Mouse (Mus musculus): Measurements from ENCODE around the gene Mia.
A peak's percentile ranks its signal among the peaks of the same experiment; 100 is the strongest.

The Mia gene

GRCm38 (mm10) chr7:27185986-27186385 lies 5.0 kb upstream of the Mia start:
- no peak for DNase-seq (ENCODE audit: low spot score in 2 of 2)

GRCm38 (mm10) chr7:27184964-27185363 lies 4.0 kb upstream of the Mia start:
- peak in 1 of 2 experiments; percentile 33 for DNase-seq (ENCODE audit: low spot score in 2 of 2)

GRCm38 (mm10) chr7:27182498-27182897 lies 1.5 kb upstream of the Mia start:
- no peak for DNase-seq (ENCODE audit: low spot score in 2 of 2)

DNA sequence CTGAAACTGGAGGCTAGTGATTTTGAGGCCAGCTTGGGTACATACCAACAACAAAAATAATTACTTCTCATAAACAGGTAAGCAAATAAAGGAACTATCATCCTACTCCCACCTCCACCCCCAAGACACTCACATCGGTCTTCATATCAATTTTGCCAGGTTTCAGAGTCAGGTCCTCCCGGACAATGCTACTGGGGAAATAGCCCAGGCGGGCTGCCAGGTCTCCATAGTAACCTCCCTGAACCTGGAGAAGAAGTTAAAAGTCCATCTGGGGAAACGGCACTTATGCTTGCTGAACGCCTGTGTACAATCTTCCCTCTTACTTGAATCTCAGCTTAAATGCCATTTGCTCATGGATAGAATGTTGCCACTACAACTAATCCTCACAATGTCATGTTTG lies 921 bp downstream of the Mia start:
- peak in 1 of 2 experiments; percentile 51 for DNase-seq (ENCODE audit: low spot score in 2 of 2)

DNA sequence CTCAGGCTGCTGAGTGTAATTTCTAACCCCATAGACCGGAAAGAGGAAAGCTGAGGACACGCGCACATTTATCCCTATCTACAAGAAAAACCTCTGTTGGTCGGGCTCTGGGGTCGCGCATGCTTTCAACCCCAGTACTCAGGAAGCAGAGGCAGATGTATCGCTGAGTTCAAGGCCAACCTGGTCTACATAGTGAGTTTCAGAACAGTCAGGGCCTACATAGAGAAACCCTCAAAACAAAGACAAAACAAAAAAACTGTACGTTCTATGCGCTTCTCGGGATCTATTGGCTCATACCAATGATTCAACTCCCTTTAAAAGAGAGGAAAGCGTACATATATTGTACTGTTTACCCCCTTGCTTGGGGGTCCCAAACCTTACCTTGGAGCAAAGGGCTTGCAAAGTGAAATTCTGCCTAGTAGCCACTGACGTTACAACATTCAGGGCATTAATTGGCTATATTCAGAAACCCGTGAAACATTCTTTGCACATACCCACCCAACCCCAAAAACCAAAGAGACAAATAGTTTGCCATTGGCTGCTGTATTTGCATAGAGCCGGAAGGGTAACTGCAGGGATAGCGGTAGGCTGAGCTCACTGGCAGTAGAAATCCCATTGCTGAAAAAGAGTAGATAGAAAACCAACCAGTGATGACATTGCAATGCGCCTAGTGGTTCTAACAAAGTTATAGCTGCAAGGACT lies 1.6 kb downstream of the Mia start:
- no peak for DNase-seq (ENCODE audit: low spot score in 2 of 2)

- DNase-seq (ENCODE audit: low spot score in 2 of 2) = peak; percentile 99
These were observed 2.4 kb downstream of the Mia start, which contains the start of gene Rab4b for GRCm38 (mm10) chr7:27178324-27179216. Gene Rab4b, minus strand, starts transcription at chr7:27178896.

DNA sequence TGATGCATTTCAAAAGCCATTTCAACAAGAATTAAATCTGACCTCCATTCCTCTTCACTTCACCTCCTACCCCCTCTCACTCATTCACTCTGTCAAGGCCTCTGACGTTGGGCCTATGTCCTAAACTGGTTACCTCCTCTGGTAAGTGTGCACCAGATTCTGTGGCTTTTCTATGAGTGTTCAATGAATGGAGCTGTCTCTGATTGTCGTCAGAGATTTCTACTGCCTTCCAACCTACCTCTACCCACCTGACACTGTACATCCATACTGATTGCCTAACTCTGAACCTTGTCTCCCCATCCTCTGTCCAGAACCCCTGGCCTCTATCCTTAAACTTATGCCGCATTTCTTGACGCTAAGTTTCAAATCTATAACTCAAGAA lies 3.0 kb downstream of the Mia start:
- DNase-seq (ENCODE audit: low spot score in 2 of 2) = no peak

DNA sequence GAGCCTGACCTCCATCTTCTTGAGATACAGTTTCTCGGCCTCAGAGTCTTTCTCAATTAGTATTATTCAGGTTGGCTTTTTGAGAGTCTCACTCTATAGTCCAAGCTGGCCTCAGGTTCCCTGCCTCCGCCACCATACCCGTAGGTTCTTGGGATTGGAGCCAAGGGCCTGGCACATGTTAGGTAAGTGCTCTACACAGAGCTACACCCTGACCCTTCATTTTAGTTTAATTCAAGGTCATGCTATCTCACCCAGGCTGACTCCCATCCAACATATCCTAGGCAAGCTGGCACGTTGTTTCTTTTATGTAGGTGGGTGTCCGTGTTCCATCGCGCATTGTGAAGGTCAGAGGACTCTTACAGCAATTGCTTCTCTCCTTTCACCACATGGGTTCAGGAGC lies 6.1 kb downstream of the Mia start:
- no peak for DNase-seq (ENCODE audit: low spot score in 2 of 2)

GRCm38 (mm10) chr7:27174496-27174895 lies 6.5 kb downstream of the Mia start:
- no peak for DNase-seq (ENCODE audit: low spot score in 2 of 2)

GRCm38 (mm10) chr7:27170981-27171380 lies 10.0 kb downstream of the Mia start:
- DNase-seq (ENCODE audit: low spot score in 2 of 2) = no peak

DNA sequence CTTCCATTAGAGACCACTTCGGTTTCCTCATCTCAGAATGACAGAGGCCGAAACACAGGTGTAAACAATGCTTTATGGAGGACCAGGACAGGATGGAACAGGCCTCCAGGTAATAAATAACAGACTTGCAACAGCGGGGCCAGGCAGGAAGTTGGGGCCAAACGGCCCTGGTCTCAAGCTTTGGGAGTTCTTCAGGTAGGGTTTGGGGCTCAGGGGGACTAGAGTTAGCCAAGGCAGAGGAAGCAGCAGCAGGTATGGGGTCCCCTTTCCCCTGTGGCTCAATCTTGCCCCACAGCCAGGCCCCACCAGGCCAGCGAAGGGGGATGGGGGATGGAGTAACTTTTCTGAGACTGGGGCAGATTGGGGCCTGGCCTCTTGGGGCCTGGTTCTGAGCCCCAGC lies 12.6 kb downstream of the Mia start:
- no peak for DNase-seq (ENCODE audit: low spot score in 2 of 2)

DNA sequence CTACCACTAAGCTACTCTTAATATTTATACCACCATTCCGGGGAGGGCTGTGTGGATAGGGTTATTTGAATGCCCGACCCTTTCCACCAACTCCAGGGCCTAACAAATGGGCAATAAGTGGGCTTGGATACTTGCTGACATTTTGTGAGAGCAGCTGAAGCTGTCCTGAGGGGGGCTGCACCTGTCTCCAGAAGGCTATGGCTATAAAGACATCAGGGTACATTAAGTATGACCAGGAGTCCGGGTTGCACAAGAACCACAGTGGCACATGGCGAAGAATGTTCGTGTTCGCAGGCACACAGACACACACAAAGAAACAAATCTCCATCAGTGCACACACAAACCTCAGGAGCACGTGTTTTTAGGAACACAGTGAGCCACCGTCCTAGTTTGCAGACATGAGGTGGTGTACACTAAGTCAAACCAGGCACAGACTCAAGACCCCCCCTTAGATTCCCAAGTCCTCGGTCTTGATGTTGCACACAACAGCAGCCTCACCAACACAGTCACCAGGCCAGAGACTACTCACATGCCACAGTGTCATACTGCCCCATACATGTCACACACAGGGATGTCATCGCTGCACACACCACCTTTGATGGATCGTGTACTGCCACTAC lies 13.4 kb downstream of the Mia start:
- no peak for DNase-seq (ENCODE audit: low spot score in 2 of 2)

GRCm38 (mm10) chr7:27166614-27167474 lies 14.1 kb downstream of the Mia start, which contains the start of gene Egln2:
Gene Egln2, minus strand, starts transcription at chr7:27166802.
- peak; percentile 95 to 99 for DNase-seq (ENCODE audit: low spot score in 2 of 2)

DNA sequence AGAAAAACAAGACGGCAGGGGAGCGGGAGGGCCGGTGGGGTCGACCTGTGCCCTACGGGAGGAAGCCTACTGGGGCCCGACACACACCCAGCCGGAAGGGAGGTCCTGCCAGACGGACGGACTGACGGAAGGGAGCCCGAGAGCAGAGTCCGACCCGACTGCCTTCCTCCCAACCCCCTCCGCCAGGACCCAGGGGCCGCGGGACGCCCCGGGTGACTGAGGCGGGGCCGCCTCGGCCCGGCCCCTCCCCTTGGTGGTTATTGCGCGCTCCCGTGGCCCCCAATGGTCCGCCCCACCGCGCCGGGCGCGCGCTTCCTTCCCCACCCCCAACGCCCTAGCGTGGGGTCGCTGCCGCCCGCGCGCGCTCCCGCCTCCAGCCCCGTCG lies 14.7 kb downstream of the Mia start:
- peak; percentile 82 to 91 for DNase-seq (ENCODE audit: low spot score in 2 of 2)

GRCm38 (mm10) chr7:27165696-27166095 lies 15.3 kb downstream of the Mia start:
- DNase-seq (ENCODE audit: low spot score in 2 of 2) = no peak

DNA sequence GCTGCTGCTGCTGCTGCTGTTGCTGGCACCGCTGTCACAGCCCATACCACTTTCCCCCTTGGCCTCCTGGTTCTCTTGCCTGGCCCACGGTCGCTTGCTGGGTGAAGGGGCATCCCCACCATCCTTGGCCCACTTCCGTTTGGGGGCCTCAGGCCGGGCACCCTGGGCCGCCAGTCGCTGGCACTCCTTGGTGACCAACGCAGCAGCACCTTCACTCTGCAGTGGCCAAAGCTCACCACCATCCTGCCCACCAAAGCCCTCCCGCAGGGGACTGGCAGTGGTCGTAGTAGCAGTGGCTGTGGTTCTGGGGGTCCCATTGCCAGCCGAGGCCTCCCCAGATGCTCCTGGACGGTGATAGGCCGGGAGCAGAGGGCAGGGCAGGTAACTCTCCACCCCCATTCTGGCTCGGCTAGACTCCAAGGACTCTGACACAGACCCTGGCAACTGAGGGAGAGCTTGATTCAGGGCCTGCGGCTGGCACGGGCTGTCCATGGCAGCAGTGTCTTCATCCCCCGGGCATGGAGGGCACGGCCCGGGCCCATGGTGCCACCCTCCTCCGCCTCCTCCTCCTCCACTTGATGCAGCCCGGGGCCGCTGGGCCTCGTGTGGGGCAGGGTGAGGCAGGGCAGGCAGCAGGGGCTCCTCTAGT lies 15.8 kb downstream of the Mia start:
- peak in 1 of 2 experiments; percentile 68 for DNase-seq (ENCODE audit: low spot score in 2 of 2)

GRCm38 (mm10) chr7:27164112-27164947 lies 16.6 kb downstream of the Mia start:
- DNase-seq (ENCODE audit: low spot score in 2 of 2) = peak in 1 of 2 experiments; percentile 63

- DNase-seq (ENCODE audit: low spot score in 2 of 2) = no peak
These were observed 17.5 kb downstream of the Mia start for GRCm38 (mm10) chr7:27163450-27163805.

DNA sequence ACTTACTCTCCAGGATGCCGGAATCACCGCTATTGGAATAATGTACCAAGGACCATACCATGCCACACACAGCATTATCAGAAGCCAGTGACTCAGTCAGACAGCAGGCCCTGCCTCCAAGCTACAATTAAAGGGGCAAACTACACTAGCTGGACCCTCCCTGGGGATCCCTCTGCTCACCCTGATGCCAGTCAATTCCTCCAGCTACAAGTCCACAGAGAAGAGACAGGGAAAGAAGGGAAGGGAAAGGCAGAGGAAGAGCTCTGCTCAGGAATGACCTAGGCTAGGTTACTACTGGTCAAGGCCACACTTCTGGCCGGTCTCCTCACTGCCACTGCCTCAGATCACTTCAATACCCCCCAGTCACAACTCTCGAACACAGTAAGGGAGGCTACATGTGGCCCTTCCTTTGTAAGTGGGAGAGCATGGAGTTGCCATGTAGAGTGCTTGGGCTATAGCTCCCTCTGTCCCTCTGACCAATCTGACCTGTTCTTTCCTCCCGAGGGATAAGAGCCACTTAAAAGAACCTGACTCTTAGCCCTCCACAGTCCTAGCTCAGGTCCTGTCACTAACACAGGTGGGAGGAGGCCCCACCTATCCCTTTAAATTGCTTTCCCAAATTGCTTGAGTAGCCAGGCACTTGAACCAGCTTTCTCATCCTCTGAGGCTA lies 18.0 kb downstream of the Mia start:
- DNase-seq (ENCODE audit: low spot score in 2 of 2) = no peak

DNA sequence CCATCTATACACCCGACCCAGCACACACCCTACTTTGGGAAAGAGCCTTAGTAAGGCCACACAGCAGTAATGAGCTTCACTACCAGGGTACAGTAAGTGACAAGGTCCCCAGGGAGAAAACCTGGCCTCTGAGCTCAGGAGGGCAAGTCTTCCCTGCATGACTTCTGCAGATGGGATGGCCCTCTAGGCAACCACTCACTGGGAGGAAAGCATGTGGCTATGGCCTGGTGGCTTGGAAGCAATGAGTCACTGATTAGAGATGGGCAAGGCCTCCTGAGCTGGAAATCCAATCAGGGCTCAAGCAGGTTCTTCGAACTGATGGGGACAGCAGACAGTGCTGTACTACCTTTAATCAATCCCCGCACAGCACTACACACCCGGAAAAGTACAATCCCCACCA lies 19.2 kb downstream of the Mia start:
- no peak for DNase-seq (ENCODE audit: low spot score in 2 of 2)
